Mouse (Mus musculus) cerebellum, adult 11-12 months (tissue): ENCODE measurements at regions not wholly inside any gene's neighbourhood (a gene's known extent, or its start where the extent isn't known, plus 50 kb on each side); places are given as distances from the start of the nearest gene placed in this dataset.

Experiments
- DNase-seq: peaks from one replicate; pipeline ENCODE4 v3.0.0; 2022

DNA sequence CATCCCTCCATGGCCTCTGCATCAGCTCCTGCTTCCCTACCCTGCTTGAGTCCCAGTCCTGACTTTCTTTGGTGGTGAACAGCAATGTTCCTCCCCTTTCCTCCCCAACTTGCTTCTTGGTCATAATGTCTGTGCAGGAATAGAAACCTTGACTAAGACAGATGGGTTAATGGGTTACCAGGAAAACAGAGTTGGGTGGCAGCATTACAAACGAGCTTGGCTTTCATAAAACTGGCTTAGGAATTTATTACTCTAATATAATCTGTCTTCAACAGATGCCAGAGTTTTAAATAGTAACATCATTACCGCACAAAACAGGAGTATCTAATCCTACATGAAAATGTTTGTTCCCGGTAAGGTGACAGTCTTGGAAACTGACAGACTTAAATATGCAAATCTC lies 77.7 kb upstream of the Nphp3 start:
- DNase-seq = no peak

DNA sequence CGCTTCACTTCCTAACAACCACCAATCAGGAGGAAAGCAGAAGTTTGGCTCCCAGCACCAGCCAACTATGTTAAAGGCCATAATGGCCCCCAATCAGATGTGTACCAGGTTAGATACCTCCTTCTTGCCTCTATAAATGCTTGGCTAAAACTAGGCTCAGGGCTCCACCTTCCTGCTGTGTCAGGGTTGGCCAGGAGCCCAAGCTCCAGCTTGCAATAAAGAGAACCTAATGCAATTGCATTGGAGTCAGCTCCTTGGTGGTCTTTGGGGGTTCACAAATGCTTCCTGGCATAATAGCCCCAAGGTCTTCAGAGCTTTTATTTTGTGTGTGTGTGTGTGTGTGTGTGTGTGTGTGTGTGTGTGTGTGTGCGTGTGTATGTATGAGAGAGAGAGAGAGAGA lies 76.9 kb upstream of the Nphp3 start:
- no peak for DNase-seq

DNA sequence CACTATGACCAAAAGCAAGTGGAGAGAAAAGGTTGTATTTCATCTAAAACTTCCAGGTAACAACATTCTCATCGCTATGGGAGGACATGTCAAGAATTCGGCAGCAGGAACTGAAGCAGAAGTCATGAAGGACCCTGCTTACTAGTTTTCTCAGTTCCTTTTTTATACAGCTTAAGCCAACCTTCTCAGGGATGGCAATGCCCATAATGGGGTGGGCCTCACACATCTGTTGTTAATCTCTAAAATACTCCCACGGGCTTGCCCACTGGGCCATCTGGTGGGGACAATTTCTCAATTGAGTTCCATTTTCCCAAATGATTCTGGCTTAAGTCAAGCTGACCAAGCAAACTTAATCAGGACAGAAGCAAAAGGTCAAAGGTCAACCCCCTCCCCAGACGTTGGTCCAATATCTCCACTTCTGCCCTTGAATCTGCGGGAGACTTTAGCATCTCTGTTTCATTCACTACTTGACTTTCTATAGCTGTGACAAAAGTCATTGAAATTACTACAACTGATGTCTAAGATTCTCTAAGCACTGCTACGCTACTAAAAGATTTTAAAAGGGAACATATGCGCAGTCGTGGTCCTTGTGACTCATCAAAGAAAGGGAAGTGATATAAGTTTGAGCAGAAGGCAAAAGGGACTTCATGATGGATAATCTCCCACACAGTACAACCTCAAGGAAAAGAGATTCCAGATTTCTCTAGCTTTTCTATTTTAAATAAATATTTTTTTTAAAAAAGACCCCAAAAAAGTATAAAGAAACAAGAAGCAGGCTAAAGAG lies 73.4 kb upstream of the Nphp3 start:
- DNase-seq = no peak

DNA sequence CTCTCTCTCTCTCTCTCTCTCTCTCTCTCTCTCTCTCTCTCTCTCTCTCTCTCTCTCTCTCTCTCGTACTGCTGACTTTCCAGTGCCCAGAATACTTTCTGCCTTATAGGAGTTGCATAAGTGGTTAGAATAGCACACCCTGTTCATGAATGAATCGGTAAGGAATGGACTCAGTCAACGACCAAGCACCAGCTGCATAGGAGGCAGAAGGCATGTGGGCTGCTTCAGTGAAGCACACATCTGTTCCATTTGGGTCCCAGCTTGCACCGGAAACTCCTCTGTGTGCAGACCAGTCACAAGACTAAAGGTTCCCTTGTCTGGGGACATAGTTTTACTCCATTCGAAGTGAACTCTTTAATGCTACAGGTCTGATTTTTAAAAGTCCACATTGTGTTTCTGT lies 64.3 kb upstream of the Nphp3 start:
- DNase-seq = no peak

DNA sequence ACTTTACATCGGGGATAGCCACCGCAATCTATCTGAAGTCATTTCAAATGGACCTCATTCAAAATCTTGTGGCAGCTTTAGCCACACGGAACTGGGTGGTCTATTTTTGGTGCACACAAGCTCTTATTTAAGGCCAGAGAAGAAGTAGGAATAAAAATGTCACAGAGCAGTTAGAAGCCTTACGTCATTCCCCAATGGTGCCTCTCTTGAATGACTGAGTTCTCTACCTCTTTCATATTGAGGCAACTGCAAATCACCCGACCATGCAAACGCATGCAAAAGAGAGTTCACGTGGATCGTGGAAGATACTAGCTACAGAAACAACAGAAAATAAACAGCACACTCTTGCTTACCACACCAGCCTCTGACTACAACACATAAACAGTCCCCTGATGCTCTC lies 62.3 kb upstream of the Nphp3 start:
- DNase-seq = no peak

DNA sequence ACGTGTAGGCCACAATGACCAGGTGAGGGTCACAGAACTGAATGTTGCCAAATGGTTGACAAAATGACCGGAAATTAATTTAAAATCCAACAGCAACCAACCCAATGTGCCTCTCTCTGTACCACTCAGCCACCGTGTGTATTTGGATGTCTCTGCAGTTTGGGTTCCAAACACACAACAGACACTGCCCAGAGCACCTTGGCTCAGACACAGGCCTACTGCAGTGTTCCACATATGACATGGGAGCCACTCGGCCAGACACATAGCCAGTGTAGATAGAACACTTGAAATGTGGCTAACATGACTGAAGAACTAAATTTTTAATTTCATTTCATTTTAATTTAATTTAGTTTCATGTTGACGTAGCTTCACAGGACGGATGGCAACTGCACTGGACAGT lies 61.8 kb upstream of the Nphp3 start:
- DNase-seq = no peak

DNA sequence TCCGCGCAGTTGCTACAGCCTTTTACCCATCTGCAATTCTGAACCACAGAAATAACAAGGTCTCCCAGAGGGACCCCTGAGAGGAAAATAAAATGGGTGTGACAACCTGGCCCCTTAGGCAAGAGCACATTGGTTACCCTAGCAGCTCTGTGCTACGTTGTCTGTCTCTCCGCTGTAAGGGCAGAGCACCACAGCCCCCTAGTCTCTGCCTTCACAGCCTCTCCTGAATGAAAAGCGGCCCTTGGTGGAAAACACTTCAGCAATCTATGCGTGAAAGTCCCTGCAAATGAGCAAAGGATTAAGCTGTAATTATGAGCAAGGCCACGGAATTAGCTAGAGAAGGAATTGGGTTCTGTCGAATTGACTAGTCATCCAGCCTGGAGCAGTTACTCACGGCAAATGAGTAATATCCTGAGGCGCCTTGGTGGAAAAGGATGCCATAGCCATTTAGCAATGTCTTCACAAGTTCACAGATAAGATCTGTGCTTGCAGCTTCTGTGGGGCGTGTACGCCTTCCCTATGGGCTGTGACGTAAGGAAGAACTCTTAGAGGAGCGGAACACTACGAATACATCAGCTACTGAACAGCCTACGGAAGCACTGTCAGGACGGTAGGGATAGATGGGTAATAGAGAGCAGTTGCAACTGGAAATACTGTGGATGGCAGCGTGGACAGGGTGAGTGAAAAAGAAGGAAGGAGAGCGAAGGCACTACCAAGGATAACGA lies 61.0 kb upstream of the Nphp3 start:
- DNase-seq = no peak

DNA sequence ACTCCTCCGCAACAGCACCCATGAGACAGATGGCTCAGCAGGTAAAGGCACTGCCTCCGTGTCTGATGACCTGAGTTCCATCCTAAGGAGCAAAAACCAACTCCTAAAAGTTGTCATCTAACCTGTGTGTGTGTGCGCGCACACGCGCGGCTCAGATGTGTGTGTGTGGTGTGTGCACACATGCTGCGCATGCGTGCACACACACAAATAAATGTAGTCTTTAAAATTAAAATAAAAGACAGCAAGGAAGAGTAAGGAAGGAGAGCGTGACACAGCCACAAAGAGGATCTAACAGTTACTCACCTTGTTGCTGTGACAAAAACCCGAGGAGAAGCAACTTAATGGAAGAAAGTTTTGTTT lies 60.5 kb upstream of the Nphp3 start:
- DNase-seq = no peak

DNA sequence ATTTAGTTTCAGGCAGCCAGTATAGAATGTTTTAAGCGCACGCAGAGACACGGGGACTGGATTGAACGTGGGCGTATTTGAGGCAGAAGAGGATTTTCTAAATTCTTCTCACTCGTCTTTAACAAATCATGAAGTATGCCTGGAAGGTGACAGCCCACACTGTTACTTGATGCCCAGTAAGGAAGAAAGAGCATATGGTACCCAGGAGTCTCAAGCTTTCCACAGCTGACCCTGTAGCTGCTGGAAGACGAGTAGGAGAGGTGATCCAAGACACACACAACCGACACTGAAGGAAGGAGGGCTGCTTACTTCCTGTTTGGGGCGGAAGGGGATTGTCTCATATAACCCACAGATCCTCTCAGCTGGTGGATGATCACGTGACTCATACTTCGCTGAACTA lies 56.9 kb upstream of the Nphp3 start:
- no peak for DNase-seq

DNA sequence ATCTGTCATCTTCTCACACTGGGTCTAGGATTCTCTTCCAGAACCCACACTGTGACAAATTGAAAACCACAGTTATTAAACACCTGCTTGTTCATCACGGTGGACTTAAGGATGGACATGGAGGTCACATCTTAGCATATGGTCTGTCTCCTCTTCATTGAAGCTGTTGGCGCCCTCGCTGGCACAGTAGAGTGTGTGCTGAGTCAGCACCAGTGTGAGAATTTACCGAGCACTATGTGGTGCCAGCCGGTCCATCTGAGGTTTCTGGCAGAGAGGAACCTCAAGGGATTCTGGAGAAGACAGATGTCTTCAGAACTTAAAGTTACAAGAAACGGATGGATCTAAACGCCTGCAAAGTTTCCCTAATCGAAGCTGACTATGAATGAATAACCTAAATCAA lies 50.5 kb upstream of the Nphp3 start:
- DNase-seq = no peak
